Mouse (Mus musculus) left cerebral cortex, adult 2 months (tissue): ENCODE measurements around the gene Mapre3. TPM values are rescaled to one million over a fixed set of nuclear protein-coding genes. Genes with fewer than 3 reads are reported as not detected.

Experiments
- DNase-seq, 2 experiments: peaks; one replicate each; pipeline ENCODE4 v3.0.0; 2021 to 2022; ENCODE audit warnings: low spot score in 2 of 2, mixed read lengths in 1 of 2; ENCODE audit errors: extremely low spot score in 1 of 2
- H3K27ac ChIP-seq: fragments of 200-600 bp; 2 replicates; pipeline ENCODE4 v1.8.1; 2022
- H3K4me3 ChIP-seq: fragments of 200-600 bp; 2 replicates; pipeline ENCODE4 v1.8.1; 2022
- CTCF ChIP-seq: fragments of 200-600 bp; IDR thresholded peaks from 2 replicates; pipeline ENCODE4 v1.8.1; 2022; ENCODE audit warnings: antibody characterized with exemption, mild to moderate bottlenecking, moderate library complexity
- intact Hi-C: fragments of 180-260 bp; cut with DNase I; formaldehyde crosslinking; loops from one replicate; pipeline ENCODE4 v1.15.1; 2025
- long read RNA-seq, 2 experiments: library from polyadenylated mRNA; stranded (forward); transcript quantifications; one replicate each; pipeline ENCODE4 v2.0.0; 2021; ENCODE audit warnings: borderline mapping rate in 2 of 2
- total RNA-seq, 2 experiments: library from RNA; stranded (reverse); gene quantifications; 2 replicates each; pipeline ENCODE4 v1.2.3; 2021

The Mapre3 gene
- 100 to 1,000 TPM; 219 to 236 TPM for total RNA-seq
- long read RNA-seq, experiment 1, transcript Mapre3-202 (7 exons, 1,816 nt), result minor isoform, 53 of 242 reads
- long read RNA-seq, experiment 1, transcript Mapre3-201 (7 exons, 2,021 nt), result major isoform, 141 of 242 reads
- long read RNA-seq, experiment 1, partial matches to known transcripts, result 9 of 242 reads
- long read RNA-seq, experiment 1, other reads (novel, unspliced or antisense), result 32 of 242 reads
- long read RNA-seq, experiment 2, transcript Mapre3-203 (6 exons, 2,442 nt), result minor isoform, 5 of 177 reads
- long read RNA-seq, experiment 2, transcript Mapre3-201 (7 exons, 2,021 nt), result major isoform, 93 of 177 reads
- long read RNA-seq, experiment 2, transcript Mapre3-202 (7 exons, 1,816 nt), result minor isoform, 31 of 177 reads
- long read RNA-seq, experiment 2, transcript Mapre3-204 (3 exons, 488 nt), result minor isoform, 8 of 177 reads
- long read RNA-seq, experiment 2, partial matches to known transcripts, result 8 of 177 reads
- long read RNA-seq, experiment 2, other reads (novel, unspliced or antisense), result 32 of 177 reads

- H3K27ac ChIP-seq, result peak within 1 kb of the TSS; percentile 93
- intact Hi-C loops, result loop anchor here (1.0 to 2.0 kb wide), 3 partner anchors 40 to 74 kb away; partner anchors contain the start of gene Agbl5
- H3K4me3 ChIP-seq, result peak within 1 kb of the TSS; percentile 95
- DNase-seq, result peak; percentile 93 to 94
- no peak; the same call in 1 of the 2 replicates for TF ChIP-seq CTCF
Observed at GRCm38 (mm10) chr5:30814424-30815119, at the start of gene Mapre3. Gene Mapre3 (plus strand): TSS chr5:30814641.

GRCm38 (mm10) chr5:30765596-30766370, 48.7 kb upstream of the Mapre3 start:
- Histone ChIP-seq H3K4me3 (no peak overlapping the region), H3K27ac (0 out of 2 replicates have a peak overlapping the region, but pooled peaks have one; percentile 11)
- DNase-seq, result no peak
- TF ChIP-seq CTCF, result no peak
- intact Hi-C loops, result no loop called here

- Histone ChIP-seq H3K4me3 (no peak overlapping the region), H3K27ac (no peak overlapping the region)
- DNase-seq, result no peak
- intact Hi-C loops, result no loop called here
- TF ChIP-seq CTCF, result no peak
Observed at GRCm38 (mm10) chr5:30768082-30768481, 46.4 kb upstream of the Mapre3 start.

- no peak for DNase-seq
- H3K4me3 ChIP-seq, result no peak overlapping the region
- TF ChIP-seq CTCF, result no peak
- H3K27ac ChIP-seq, result no peak overlapping the region
- intact Hi-C loops, result no loop called here
Observed at GRCm38 (mm10) chr5:30768598-30768997, 45.8 kb upstream of the Mapre3 start.

- Histone ChIP-seq H3K27ac (no peak overlapping the region), H3K4me3 (no peak overlapping the region)
- intact Hi-C loops, result no loop called here
- no peak for DNase-seq
- no peak for TF ChIP-seq CTCF
Observed at GRCm38 (mm10) chr5:30769075-30769474, 45.4 kb upstream of the Mapre3 start.

- no peak overlapping the region for H3K27ac ChIP-seq
- peak; percentile 91 to 93 for DNase-seq
- intact Hi-C loops, result loop anchor here (1.0 to 10.0 kb wide), 2 partner anchors 65 to 260 kb away; no protein-coding TSS in a partner anchor
- peak; percentile 90 for TF ChIP-seq CTCF
- peak overlapping the region; percentile 26; the same call in 1 of the 2 replicates for H3K4me3 ChIP-seq
Observed at GRCm38 (mm10) chr5:30774601-30775371, 39.7 kb upstream of the Mapre3 start.

GRCm38 (mm10) chr5:30780699-30781098, 33.7 kb upstream of the Mapre3 start:
- Histone ChIP-seq H3K27ac (0 out of 2 replicates have a peak overlapping the region, but pooled peaks have one; percentile 19), H3K4me3 (no peak overlapping the region)
- intact Hi-C loops, result no loop called here
- TF ChIP-seq CTCF, result no peak
- no peak for DNase-seq

- no peak for TF ChIP-seq CTCF
- intact Hi-C loops, result no loop called here
- no peak overlapping the region for H3K4me3 ChIP-seq
- no peak for DNase-seq
- no peak overlapping the region for H3K27ac ChIP-seq
Observed at GRCm38 (mm10) chr5:30781147-30781546, 33.3 kb upstream of the Mapre3 start.

- intact Hi-C loops, result no loop called here
- no peak overlapping the region for H3K27ac ChIP-seq
- TF ChIP-seq CTCF, result no peak
- DNase-seq, result no peak
- H3K4me3 ChIP-seq, result no peak overlapping the region
Observed at GRCm38 (mm10) chr5:30787381-30787780, 27.1 kb upstream of the Mapre3 start.

GRCm38 (mm10) chr5:30790047-30790446, 24.4 kb upstream of the Mapre3 start:
- TF ChIP-seq CTCF, result no peak
- intact Hi-C loops, result no loop called here
- no peak overlapping the region for H3K4me3 ChIP-seq
- no peak for DNase-seq
- no peak overlapping the region for H3K27ac ChIP-seq

- intact Hi-C loops, result loop anchor here (1.0 kb wide), 1 partner anchor 87 kb away; no protein-coding TSS in a partner anchor
- no peak overlapping the region for H3K4me3 ChIP-seq
- TF ChIP-seq CTCF, result peak; percentile 75
- DNase-seq, result peak; percentile 72 to 82
- H3K27ac ChIP-seq, result no peak overlapping the region
Observed at GRCm38 (mm10) chr5:30796125-30796524, 18.3 kb upstream of the Mapre3 start.
